Mouse (Mus musculus) heart, adult 9 months (tissue): Measurements from ENCODE around the gene Slc38a3.

ENCODE experiments used
- DNase-seq, 2 experiments: peaks; one replicate each; pipeline ENCODE4 v3.0.0; 2022; ENCODE audit warnings: low spot score in 2 of 2

Gene Slc38a3

DNA sequence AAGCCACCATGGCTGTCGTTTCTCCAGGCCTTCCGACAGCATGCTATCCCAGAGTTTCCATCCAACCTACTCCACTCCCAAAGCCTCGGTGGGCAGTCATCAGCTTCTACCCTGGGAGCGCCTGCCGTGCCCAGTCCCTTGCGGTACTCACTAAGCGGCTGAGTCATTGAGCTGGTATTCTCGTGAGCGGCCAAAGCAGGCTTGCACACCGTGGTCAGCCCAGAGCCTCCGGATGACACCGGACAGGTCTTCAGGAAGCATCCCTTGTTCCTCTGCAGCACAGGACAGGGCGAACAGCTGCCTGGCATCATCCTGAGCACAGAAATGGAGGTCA is 49.8 kb downstream of the Slc38a3 start:
- DNase-seq: no peak

DNA sequence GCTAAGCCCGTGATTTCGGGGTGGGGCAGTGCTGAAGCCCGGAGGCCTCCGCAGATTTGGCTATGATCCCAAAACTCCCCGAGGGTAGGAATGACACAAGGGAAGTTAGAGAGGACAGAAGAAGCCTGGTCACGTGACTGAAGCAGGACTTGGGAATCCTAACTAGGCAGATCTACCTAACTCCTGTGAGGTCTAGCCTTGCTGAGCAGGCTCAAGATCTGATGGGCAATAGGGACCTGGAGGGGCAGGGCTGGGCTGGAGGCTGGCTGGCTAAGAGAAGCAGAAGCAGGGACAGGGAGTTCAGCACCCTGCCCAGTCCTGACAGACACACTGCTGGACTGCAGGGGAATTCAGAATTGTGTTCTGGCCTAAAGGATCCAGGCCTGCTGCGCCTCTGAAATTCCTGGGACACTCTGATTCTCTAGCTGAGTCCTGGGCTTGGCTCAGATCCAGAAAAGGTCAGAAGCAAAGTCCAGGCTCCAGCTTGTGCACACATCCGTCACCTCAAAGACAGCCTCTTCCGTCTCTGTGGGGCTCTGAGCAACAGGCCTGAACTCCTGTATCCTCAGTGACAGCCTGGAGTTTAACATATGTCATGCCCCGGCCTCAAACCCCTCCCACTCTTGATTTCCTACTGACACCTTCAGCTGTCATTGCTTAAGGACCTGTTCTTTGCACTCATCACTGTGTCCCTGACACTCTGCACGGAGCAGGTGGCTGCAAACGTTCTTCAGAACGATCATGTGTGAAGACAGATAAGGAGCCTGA is 50.4 kb downstream of the Slc38a3 start:
- peak; percentile 67 to 74 for DNase-seq

GRCm38 (mm10) chr9:107618098-107618497 is 51.2 kb downstream of the Slc38a3 start:
- DNase-seq: peak in 1 of 2 experiments; percentile 27

DNA sequence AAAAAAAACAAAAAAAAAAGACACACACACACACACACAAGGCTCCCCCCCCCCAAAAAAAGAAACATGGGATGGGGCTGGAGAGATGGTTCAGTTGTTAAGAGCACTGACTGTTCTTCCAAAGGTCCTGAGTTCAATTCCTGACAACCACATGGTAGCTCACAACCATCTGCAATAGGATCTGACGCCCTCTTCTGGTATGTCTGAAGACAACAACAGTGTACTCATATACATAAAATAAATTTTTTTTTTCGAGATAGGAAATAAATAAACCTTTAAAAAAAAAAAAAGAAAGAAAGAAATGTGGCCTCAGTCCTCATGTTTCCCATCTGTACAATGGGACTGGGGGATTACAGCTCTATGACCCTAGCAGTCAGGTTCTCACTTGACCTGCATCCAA is 51.9 kb downstream of the Slc38a3 start:
- DNase-seq: no peak

DNA sequence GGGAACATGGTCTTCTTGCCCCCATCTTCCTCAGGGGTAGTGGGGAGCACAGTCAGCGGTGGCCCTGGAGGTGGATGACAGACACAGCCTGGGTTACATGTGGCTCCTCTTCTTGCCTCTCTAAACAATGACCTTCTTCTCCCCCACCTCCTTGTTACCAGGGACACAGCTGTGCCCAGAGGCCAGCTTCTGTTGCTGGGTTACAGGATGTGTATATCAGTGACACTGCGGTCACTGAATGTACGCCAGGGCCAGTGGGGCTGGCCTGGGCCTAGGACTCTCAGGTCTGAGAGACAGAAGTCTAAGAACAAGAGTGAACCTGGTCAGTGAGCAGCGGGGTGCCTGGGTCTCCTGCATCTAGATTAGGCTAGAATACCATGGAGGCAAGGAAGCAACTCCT is 54.3 kb downstream of the Slc38a3 start:
- DNase-seq: peak in 1 of 2 experiments; percentile 51

- no peak for DNase-seq
Observed at GRCm38 (mm10) chr9:107612945-107613569, 56.3 kb downstream of the Slc38a3 start.

- peak; percentile 97 to 99 for DNase-seq
Observed at GRCm38 (mm10) chr9:107612191-107612944, 57.0 kb downstream of the Slc38a3 start.

- DNase-seq: peak; percentile 65 to 73
Observed at GRCm38 (mm10) chr9:107611456-107612190, 57.7 kb downstream of the Slc38a3 start.

GRCm38 (mm10) chr9:107609433-107609830 is 59.9 kb downstream of the Slc38a3 start:
- no peak for DNase-seq

- no peak for DNase-seq
Observed at GRCm38 (mm10) chr9:107608741-107609432, 60.4 kb downstream of the Slc38a3 start, which contains the start of gene Sema3b. TSS of gene Sema3b (minus strand) at chr9:107609229.

- DNase-seq: no peak
Observed at GRCm38 (mm10) chr9:107607653-107608245, 61.6 kb downstream of the Slc38a3 start.

- no peak for DNase-seq
Observed at GRCm38 (mm10) chr9:107607036-107607435, 62.3 kb downstream of the Slc38a3 start.

DNA sequence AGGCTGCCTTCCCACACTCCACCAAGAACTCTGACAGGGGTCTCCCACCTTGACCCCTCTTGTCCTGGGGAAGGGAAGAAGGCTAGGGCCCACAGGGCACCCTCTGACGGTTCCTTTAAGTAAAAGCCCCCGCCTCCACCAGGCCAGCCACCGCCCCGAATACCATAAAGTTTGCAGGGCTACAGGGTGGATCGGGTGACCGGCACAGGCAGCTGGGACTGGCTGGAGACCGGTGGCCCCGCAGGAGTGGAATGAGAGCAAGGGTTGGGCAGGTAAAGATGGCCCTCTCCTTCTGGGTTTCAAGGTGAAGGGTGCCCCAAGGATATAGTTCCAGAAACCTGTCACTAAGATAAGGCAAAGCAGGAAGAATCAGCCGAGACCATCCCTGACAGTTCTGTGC is 62.7 kb downstream of the Slc38a3 start:
- no peak for DNase-seq

GRCm38 (mm10) chr9:107605041-107605661 is 64.2 kb downstream of the Slc38a3 start:
- DNase-seq: no peak

GRCm38 (mm10) chr9:107603251-107603650 is 66.1 kb downstream of the Slc38a3 start:
- no peak for DNase-seq

- DNase-seq: peak; percentile 84 to 91
Observed at GRCm38 (mm10) chr9:107602068-107602648, 67.2 kb downstream of the Slc38a3 start.

GRCm38 (mm10) chr9:107601275-107601674 is 68.1 kb downstream of the Slc38a3 start:
- no peak for DNase-seq

- no peak for DNase-seq
Observed at GRCm38 (mm10) chr9:107600745-107601144, 68.6 kb downstream of the Slc38a3 start.
